8 mouse cellular contexts compared by ENCODE assay signal in the genomic region with DNA sequence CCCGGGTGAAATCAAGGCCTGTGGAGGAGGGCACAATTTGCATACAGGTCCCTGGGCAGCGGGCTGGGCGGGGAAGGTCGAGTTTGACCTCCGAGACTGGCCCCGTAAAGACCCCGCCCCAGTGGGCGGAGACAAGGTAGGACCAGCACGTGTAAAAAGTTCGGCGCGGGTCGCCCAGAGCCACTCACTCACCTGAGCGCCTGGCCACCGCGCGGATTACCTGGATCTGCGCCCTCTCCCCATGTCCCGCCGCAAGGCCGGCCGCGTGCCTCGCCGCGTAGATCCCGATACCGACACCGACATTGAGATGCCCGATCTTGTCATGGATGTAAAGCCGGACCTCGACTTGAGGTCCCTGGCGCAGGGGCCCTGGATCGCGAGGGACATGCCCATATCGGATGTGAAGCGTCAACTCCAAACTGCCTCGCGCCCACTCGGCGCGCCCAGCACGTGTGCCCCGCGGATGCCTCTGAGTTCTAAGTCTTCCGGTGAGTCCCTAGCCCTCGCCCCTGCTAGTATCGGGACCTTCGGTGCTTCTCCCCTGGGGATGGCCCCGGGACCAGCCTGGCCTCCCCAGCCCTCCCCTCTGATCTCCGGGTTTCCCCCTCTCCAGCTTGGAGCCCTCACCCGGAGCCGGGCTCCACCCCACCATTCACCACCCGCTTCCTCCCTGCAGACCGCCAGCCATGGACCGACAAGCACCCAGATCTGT. TPM values are rescaled to one million over a fixed set of nuclear protein-coding genes. Genes with fewer than 3 reads are reported as not detected.
DNase-seq lines count a peak whose midpoint lies in the region; ATAC-seq lines count a peak whose summit lies in the region.

Gene Zfp296 (plus strand): TSS at position 147 of the 712 bp plus-strand sequence.
Gene Gemin7 (minus strand): TSS at position 455 of the 712 bp plus-strand sequence.

- peaks cover 30% of the 10 kb centered on the region for H3K36me3 ChIP-seq in limb, embryonic 10.5 days
- 0 out of 2 replicates have a peak, but pooled peaks cover 1% of the 10 kb centered on the region for H3K36me3 ChIP-seq in midbrain, embryonic 11.5 days (ENCODE audit: control insufficient read depth, insufficient read depth, low read length)

- intact Hi-C loops in heart, postnatal 10 days (cut with DNase I), result no loop called here

- H3K9ac ChIP-seq in midbrain, embryonic 11.5 days (ENCODE audit: low read length), result peak within 1 kb of the TSS; percentile 28; the same call in 1 of the 2 replicates

- no peak for ATAC-seq in midbrain, embryonic 11.5 days (ENCODE audit: low FRiP score)

- peak within 1 kb of the TSS; percentile 59 for H3K4me3 ChIP-seq in limb, embryonic 10.5 days
- H3K4me3 ChIP-seq in midbrain, embryonic 11.5 days (ENCODE audit: low read depth, low read length), result peak within 1 kb of the TSS; percentile 27

- H3K4me2 ChIP-seq in midbrain, embryonic 11.5 days, result peak within 1 kb of the TSS; percentile 53

- peaks cover 28% of the 10 kb centered on the region for H3K4me1 ChIP-seq in limb, embryonic 10.5 days
- H3K4me1 ChIP-seq in midbrain, embryonic 11.5 days (ENCODE audit: control insufficient read depth, insufficient read depth, low read length), result peaks cover 9% of the 10 kb centered on the region

- WGBS in limb, embryonic 10.5 days, result under 1% methylated on average over 56 of the region's 56 CpGs
- WGBS in midbrain, embryonic 11.5 days, result 1% methylated on average over 56 of the region's 56 CpGs

- H3K27ac ChIP-seq in limb, embryonic 10.5 days, result peak within 1 kb of the TSS; percentile 34; the same call in 1 of the 2 replicates
- no peak within 1 kb of the TSS for H3K27ac ChIP-seq in midbrain, embryonic 11.5 days (ENCODE audit: low read depth, low read length)

- peaks cover 68% of the 10 kb centered on the region for H3K27me3 ChIP-seq in limb, embryonic 10.5 days (ENCODE audit: low read depth, poor library complexity, severe bottlenecking)
- peaks cover 45% of the 10 kb centered on the region for H3K27me3 ChIP-seq in midbrain, embryonic 11.5 days (ENCODE audit: control insufficient read depth, insufficient read depth, low read length)

- DNase-seq in retina, postnatal 1 day, result peak; percentile 24
- no peak for DNase-seq in retina, embryonic 14.5 days (ENCODE audit: low spot score)
- peak; percentile 50 to 51 for DNase-seq in cerebellum, postnatal 25 days
- DNase-seq in heart, postnatal 10 days, result peak; percentile 19 to 28
- DNase-seq in limb, embryonic 10.5 days (ENCODE audit: low spot score), result peak; percentile 63
- DNase-seq in midbrain, embryonic 11.5 days (ENCODE audit: low spot score, missing footprints), result peak; percentile 91
- peak; percentile 63 for DNase-seq in testis, postnatal 10 days (ENCODE audit: low spot score)
- no peak for DNase-seq in layer of hippocampus, postnatal 14 days (ENCODE audit: low spot score in 2 of 2)

- no peaks in the 10 kb centered on the region for H3K9me3 ChIP-seq in limb, embryonic 10.5 days (replicated peaks)
- no peaks in the 10 kb centered on the region for H3K9me3 ChIP-seq in midbrain, embryonic 11.5 days (ENCODE audit: control insufficient read depth, low read length)

RNA-seq across cellular contexts. Expression of gene Zfp296, which starts in this region (rescaled TPM):
- not detected for total RNA-seq in heart, postnatal 10 days (2021)
- 0.71 and 0.93 TPM in 2 replicates for polyA plus RNA-seq in limb, embryonic 10.5 days (2016; fragmentation: Nextera tagmentation; extraction: Ambion mirVana)
- polyA plus RNA-seq in midbrain, embryonic 11.5 days (2014; fragmentation: Nextera tagmentation; extraction: Ambion mirVana), result 0.10 and 0.20 TPM in 2 replicates
- total RNA-seq in layer of hippocampus, postnatal 14 days (2021), result under 1 TPM in 1 of 2 experiments, not detected in 1; 0.53 TPM

RNA-seq across cellular contexts. Expression of gene Gemin7, which starts in this region (rescaled TPM):
- total RNA-seq in heart, postnatal 10 days (2021), result 10 to 100 TPM; 54.5 to 58.0 TPM
- 196 and 201 TPM in 2 replicates for polyA plus RNA-seq in limb, embryonic 10.5 days (2016; fragmentation: Nextera tagmentation; extraction: Ambion mirVana)
- 152 and 161 TPM in 2 replicates for polyA plus RNA-seq in midbrain, embryonic 11.5 days (2014; fragmentation: Nextera tagmentation; extraction: Ambion mirVana)
- 10 to 100 TPM; 39.8 to 43.3 TPM for total RNA-seq in layer of hippocampus, postnatal 14 days (2021)

Comparison
In these comparisons a context has a peak if more than half of its experiments do, and no peak if none do; other contexts are left out.
1. DNase-seq: peak in retina, postnatal 1 day (single experiment), cerebellum, postnatal 25 days (2 of 2), heart, postnatal 10 days (2 of 2), limb, embryonic 10.5 days (single experiment), midbrain, embryonic 11.5 days (single experiment) and testis, postnatal 10 days (single experiment); none in retina, embryonic 14.5 days (single experiment) and layer of hippocampus, postnatal 14 days (0 of 2).